Mouse (Mus musculus) liver, postnatal 0 days (tissue): ENCODE data around the gene Ier5.

ENCODE experiments used
- CTCF ChIP-seq: sonication (generic); IDR thresholded peaks from 2 replicates; pipeline ENCODE4 v1.5.1; 2016; ENCODE audit warnings: antibody characterized with exemption, low read depth
- EP300 ChIP-seq: IDR thresholded peaks from 2 replicates; pipeline ENCODE4 v1.6.1; 2016; ENCODE audit warnings: antibody characterized with exemption, low read depth, mild to moderate bottlenecking

DNA sequence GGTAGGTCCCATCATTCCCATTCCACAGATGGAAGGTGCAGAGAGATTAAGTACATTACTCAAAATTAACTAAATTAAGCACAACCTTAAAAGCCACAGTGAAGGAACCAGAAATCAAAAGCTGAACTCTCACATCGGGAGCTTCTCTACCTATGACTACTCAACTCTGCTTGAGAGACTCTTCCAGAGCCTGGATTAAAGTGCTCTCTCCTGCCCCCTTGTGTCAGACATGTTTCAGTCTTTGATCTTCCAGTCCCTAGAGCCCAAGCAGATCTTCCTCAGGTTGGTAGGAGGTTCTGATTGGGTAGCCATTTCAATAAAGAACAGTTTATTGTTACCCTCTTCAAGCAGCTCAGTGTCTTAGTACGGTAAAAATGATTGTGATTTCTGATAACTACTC is 40.6 kb upstream of the Ier5 start:
- TF ChIP-seq CTCF, result peak; percentile 81
- TF ChIP-seq EP300, result no peak
